Mouse (Mus musculus): ENCODE results near the gene Nfasc.

Nfasc gene

DNA sequence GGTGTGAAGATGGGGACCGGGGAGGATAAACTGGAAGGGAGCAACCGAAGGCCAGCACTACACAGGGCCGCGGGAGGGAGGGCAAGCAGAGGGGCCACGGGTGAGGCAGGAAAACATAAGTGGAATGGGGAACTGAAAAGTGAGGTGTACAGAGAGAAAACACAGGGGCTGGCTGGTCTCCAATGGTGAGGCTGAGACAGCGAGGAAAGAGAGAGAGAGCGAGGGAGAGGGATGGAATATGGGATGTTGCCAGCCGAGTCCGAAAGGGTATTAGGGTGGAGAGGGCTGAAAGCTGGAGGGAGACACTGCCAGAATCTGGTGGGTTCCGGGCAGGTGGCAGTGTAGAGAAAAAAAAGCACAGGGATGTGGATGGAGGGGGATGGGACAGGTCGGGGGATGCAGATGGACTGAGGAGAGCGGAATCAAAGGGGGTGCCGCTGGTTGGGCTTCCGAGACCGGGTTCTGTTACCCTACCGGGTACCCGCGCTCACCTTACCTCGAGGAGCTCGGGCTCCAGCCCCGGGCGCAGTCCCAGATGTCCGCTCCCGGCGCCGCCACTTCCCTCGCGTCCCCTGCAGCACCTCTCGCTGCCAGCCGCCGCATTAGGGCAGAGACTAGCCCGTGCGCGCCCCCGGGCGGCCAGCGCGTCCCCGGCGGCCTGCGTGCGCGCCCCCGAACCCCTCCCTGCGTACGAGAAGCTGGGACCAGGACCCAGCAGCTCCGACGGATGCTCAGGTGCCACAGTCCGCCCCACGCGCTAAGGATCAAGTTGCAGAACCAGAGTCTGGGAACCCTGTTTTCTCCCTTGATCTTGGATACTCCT is at the start of gene Nfasc:
TSS of gene Nfasc (minus strand) at position 623 of the 823 bp plus-strand sequence.
- peak; percentile 76 for DNase-seq (ENCODE audit: low read depth, low spot score)

DNA sequence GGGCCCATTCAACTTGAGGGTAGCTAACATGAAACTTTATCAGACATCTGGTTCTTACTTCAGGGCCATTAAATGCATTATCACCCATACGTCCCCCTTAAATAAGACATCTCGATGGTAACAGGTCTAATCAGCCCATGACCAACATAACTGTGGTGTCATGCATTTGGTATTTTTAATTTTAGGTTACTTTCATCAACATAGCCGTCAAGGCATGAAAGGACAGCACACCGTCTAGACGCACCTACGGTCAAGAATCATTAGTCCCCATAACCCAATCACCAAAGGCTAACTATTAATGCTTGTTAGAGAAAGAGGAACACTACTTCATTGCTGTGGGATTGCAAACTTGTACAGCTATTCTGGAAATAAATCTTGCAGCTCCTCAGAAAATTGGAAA is 49.5 kb upstream of the Nfasc start:
- no peak for DNase-seq (ENCODE audit: low read depth, low spot score)

DNA sequence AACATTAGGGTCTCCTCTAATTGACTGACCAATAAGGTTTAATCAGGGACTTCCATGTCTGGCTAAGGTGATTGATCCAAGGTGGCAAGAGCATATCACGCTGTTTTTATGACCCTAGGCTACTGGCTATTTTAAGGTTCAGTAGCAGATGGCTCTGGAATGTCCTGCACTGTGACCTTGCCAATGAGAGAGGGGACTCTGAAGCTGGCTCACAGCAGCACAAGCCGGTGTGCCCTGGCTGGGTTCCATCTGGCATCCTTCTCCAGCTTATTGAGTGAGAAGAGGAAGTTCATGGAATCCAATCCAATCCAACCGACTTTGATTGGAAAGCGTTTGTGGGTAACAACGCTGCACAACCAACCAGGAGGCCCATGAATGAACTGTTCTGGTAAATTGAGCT is 45.3 kb upstream of the Nfasc start:
- DNase-seq (ENCODE audit: low read depth, low spot score): no peak

DNA sequence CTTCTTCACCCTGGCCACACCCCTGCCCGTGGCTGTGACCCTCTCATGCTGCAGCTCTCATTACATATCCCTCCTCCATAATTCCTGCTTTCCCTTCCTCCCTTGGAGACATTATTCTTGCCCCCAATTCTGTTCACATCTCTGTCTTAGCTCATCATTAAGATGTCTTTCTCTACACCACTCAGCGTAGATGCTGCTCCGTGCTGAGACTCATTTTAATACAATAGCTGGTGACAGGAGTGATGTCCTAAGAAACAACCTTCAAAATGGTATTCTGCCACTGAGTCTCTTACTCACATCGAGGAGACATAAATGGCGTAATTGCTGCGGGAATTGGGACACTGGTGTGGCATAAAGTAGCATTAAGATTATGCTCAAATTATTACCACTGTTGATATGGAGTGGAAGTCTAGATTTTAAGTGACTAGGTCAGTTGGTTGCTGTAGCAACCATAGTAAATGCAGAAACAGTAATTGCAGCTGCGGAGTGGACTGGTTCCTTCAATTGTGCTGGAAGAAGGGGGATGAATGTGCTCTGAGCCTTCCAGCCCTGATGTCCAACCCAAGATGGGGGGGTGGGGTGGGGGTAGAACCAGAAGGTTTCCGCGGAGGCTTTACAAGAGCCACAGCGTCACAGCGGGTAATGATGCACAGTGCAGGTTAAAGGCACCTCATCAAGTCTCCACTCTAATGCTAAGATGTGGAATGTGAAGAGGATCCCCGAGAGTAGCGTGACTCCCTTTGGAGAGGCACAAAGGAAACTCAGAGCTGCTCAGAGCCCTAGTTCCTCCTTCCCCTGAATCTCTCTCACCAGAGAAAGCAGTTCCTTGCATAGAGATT is 40.2 kb upstream of the Nfasc start:
- peak; percentile 18 for DNase-seq (ENCODE audit: low read depth, low spot score)

DNA sequence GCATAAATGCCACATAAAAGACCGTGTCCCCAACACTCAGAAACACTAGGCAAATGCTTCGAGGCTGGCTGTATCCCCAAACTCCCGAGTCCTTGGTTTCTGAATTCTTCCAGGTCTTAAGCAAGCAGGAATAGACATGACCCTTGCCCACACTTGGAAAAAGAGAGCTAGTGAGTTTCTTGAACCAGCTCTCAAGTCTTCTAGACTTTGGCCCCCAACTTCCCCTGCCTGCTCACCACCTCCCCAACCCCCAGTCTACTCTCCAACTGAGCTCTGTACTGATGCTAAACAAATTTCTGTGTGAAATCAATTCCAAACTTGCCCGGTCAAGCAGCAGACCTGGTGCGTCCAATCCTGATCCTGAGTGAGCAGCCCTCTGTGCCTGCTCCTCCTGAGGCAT is 39.4 kb upstream of the Nfasc start:
- no peak for DNase-seq (ENCODE audit: low read depth, low spot score)

DNA sequence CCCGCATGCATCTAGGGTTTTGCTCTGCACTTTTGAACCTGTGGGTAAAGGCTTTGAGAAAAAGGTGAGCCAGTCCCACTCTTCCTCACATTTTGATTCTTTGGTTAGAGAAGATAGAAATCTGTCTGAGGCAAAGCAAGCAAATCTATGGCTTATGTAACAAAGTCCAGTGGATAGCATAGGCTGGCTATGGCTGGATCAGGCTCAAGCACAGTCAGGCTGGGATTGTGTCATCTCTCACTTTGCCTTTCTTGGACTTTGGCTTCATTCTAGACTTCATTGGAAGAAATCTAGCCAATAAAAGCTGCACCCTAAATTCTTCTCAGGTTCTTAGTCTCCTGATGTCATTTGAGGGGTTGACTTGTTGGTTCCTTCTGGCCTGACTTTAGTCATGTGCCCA is 38.7 kb upstream of the Nfasc start:
- DNase-seq (ENCODE audit: low read depth, low spot score): no peak

DNA sequence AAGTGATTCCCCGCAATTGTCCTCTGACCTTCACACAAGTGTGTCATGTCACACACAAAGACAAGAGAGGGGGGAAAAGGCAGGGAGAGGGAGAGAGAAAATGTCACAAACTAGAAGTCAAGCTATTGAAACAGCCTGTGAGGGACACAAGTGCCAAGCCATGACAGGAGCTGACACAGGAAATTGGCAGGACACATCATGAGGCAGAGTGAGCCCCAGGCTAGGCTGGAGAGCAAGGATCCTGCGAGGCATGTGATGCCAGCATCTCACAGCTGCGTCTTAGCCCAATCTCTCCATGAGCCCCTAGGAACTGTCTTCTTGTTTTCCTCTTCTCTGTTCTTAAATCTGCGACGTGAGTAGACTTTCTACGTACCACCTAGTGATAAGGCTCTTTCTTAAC is 33.4 kb upstream of the Nfasc start:
- no peak for DNase-seq (ENCODE audit: low read depth, low spot score)

DNA sequence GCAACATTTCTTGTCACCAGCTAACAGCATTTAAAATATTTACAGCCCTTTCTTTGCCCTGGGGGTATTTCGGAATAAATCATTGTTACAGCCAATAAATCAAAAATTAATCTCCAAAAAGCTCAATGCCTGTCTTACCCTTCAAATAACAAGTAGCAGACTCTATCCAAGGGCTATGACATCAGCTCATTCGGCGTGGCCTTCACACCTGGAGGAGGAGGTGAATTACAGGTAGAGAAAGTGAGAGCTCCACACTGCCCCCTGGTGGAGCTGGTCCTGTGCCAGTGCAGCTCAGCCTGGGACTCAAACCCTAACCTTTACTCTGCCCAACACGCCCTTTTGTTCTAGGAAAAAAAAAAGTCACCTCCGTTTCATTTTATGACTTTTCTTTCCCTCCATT is 29.8 kb upstream of the Nfasc start:
- peak; percentile 84 for DNase-seq (ENCODE audit: low read depth, low spot score)

DNA sequence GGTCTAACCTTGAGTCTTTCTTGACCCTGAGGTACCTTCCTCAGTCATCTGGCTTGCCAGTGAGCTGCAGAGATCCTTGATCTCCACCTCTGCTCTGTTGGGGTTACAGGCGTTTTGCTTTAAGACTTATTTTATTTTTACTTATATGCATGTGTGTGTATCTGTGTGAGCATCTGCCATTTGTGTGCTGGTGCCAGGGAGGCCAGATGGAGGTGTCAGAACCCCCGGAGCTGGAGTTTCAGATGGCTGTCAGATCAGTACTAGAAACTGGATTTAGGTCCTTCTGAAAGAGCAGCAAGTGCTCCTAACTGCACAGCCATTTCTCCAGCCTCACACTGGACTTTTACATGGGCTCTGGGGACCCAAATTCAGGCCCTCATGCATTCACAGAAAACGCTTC is 28.0 kb upstream of the Nfasc start:
- no peak for DNase-seq (ENCODE audit: low read depth, low spot score)

DNA sequence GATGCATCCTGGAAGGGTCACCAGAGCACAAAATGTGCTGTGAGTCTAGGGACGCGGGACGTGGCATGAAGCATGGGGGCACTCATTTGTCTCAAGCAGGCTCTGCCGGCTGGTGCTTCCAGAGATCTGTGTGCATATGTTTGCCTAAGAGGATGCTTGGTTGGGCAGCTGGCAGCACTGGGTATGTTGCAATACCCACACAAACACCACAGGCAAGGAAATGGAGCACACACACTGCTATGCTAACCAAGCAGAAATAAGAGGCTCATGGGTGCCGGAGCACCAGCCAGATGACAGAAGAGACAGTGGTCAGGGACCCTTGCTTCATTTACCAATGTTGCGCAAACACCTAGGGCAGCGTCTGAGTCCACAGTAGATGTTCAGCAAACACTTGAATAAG is 25.8 kb upstream of the Nfasc start:
- no peak for DNase-seq (ENCODE audit: low read depth, low spot score)

DNA sequence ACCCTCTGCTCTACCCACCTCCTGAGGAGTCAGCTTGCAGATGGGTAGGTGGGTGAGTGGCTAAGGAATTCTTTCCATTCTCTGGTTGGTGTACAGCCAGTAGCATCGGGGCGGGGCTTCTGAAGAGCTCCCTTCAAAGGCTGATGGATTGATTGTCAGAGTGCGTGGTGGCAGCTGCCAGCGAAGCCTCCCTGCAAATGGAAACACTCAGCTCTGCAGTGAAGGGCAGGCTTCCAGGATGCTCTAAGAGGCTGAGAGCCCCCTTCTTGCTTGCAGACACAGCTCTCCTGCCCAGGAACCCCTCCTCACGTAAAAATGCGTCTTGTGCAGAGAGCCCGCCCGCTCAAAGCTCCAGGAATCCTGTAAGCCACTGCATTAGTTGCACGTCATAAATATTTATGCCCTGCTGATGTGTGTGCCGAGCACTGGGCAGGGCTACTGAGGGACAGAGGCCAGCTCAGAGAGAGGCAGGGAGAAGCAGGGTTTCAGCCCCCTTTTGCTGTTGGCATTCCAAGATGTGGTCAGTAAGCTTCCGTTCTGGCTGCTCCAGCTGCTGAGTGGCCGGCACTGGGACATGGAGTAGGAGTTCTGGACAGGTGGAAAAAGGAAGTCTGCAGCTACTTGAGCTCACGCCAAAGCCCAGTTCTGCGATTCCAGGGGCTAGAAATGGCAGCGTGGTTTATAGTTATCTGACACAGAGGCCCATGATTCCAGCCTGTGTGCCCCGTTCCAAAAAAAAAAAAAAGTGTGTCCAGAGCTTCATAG is 24.5 kb upstream of the Nfasc start:
- DNase-seq (ENCODE audit: low read depth, low spot score): peak; percentile 37

DNA sequence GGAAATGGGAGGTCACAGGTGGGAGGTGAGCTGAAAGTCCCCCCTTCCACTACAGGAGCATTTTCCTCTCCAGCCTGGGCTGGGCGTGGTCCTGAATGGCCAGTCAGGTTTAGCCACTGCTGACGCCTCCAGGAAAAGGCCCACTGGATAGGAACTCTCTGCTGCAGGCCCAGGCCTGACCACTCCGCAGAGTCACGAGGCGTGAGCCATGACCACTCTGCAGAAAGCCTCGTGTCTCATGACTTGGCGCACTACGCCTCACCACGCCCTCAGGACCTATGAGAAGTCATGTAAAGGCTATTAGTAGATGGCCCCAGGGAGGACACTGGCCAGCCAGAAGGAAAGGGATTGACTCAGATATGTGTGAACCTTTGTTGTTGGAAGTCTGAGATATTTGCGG is 23.6 kb upstream of the Nfasc start:
- no peak for DNase-seq (ENCODE audit: low read depth, low spot score)

DNA sequence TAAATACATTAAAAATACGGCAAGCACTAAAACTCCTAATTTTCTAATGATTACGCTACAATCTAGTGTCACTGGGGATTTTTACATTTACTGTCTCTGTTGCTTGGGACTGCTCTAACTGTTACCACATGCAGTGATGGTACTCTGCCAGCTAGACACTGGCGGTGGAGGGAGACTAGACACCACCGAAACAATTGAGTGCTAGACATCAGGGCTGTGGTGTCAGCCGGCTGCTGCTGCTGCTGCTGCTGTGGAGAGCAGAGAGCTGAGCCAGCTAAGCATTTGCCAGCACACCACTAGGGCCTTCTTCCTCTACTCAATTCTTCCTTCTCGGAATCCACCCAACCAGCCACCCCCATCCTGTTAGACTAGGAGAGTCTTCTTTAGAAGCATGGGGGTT is 17.8 kb upstream of the Nfasc start:
- DNase-seq (ENCODE audit: low read depth, low spot score): no peak

DNA sequence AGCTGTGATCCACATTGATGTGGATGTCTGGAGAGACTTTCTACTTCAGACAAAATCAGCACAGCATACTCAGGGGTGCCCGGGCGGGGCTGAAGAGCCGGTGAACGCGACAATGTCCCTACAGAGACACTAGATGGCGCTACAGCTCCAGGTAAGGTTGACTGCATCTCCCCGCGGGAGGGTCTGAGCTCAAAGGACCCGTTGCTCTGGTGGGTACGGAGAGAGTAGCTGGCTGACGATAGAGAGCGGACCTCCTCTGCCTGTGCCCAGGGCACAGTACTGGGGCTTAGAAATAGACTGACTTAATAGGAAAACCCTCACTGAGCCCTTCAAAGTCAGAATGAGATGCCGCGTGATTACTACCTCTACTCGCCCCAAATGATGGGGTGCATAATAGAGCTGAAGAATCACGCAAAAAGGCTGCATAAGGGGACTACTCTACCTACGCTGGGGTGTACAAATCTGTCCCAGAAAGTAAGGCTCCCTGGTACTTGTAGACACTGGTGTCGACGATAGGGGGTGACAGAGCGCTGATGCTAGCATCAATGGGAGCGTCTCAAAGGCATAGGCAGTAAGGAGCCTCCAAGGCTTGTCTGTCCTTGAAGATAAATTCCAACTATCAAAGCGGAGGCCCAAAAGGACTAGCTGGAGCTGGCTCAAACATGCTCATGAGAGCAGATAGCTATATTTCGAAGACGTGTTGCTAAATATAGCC is 17.2 kb upstream of the Nfasc start:
- peak; percentile 89 for DNase-seq (ENCODE audit: low read depth, low spot score)

DNA sequence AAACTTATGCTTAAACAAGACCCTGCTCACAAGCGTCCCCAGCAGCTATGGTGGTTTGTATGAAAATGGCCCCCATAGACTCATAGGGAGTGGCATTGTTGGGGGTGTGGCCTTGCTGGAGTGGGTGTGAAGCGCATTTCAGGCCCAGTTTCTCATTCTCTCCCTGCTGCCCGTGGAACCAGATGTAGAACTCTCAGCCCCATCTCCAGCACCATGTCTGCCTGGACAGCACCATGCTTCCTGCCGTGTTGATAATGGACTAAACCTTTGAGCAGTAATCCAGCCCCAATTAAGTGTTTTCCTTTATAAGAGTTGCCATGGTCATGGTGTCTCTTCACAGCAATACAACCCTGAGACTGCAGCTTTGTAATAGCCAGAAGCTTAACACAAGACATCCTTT is 13.6 kb upstream of the Nfasc start:
- DNase-seq (ENCODE audit: low read depth, low spot score): peak; percentile 41

DNA sequence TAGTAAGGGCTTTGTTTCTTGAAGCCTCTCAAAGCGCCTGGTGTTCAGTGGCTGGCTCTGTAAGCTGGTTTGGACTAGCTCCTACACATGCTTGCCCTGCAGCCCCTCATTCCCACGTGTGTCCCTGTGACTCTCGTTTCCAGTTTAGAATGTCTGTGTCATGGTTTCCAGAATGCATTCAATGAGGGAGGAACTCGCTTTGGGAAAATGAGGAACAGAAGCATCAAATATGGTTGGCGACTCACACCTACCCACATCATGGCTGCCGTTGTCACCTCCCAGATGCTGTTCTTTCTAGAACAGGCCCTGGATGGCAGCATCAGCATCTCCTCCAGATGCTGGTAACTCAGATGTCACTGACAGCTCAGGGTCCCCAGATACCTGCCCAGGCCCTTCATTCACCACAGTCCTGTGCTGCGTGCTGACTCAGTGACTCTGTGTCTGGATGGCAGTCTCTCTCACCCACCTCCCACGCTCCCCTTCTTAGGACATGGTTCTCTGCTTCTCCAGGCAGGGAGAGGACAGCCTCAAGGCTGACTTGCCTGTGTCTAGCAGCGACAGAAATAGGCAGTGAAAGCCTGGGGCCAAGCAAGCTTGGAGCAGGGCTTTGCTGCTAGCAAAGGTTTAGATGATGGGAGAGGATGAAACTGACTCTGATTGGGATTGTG is 7.8 kb upstream of the Nfasc start:
- DNase-seq (ENCODE audit: low read depth, low spot score): no peak

DNA sequence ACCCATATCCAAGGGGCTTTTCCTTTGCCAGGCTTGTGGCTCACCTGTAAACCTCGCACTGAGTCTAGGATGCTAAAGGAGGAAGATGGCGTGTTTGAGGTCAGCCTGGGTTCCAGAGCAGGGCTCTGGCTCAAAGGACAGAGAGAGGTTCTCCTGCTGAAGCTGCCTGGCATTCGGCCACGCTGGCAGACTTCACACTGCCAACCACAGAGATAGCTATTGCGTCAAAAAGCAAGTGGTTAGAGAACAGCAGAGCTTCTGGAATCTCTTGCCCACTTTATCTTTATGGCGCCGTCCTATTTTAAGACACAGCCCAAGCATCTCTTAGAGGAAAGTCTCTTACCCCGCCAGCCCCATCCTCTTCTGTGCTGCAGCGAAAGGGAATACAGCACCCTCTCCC is 4.7 kb upstream of the Nfasc start:
- DNase-seq (ENCODE audit: low read depth, low spot score): no peak

DNA sequence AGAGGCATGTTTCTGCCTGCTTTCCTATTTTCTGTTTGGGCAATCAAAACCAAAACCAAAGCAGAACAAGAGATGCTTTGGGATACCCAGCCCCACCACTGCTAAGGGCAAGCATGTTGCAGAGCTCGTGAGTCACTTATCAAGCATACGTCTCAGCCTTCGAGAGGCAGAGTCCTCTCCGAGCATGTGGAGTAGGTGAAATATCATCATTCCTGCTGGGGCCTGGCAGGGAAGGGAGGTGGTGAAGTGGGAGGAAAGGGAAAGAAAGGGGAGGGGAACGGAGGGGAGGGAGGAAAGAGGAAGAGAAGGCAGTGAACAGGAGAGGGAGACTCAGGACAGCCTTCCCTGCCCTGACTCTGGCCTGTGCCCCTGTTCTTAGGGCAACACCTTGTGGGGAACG is 4.0 kb upstream of the Nfasc start:
- DNase-seq (ENCODE audit: low read depth, low spot score): no peak

DNA sequence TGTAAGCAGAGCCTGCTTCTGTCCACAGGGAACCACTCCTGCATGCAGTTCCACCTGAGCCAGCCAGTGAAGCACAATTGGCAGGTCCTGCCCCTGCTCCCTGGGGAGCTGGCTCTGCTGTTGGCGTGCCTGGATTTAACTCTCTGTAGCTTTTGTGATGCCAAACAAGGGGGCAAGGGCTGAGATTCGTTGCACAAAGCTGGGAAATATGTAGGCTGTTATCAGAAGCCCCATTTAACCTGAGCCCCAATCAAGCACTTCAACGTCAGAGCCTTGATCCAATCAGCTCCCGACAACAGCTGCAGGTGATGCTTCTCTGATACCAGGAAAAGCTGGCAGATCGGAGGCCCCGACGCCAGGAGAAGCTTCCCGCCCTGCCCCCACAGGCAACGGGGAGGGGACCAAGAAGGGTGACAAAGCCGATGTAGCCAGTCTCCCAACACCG is 2.5 kb downstream of the Nfasc start:
- DNase-seq (ENCODE audit: low read depth, low spot score): peak; percentile 64

DNA sequence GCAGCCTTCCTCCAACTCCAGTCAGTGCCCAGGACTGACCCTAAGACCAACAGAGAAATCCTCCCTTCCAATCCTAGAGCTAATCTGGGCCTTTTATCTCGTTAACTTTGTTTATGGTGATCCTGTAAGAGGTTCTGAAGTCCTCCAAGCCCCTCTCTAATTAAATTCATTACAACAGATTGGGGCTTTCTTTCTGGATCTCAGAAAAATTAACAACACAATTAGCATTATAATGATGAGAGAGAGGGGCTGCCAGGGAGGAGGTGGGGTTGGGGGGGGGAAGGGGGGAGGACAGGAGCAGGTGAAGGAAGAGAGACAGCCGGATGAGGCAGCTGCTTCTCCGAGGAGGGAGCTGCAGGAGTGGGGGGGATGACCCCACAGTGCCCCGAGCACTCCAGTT is 5.4 kb downstream of the Nfasc start:
- no peak for DNase-seq (ENCODE audit: low read depth, low spot score)

DNA sequence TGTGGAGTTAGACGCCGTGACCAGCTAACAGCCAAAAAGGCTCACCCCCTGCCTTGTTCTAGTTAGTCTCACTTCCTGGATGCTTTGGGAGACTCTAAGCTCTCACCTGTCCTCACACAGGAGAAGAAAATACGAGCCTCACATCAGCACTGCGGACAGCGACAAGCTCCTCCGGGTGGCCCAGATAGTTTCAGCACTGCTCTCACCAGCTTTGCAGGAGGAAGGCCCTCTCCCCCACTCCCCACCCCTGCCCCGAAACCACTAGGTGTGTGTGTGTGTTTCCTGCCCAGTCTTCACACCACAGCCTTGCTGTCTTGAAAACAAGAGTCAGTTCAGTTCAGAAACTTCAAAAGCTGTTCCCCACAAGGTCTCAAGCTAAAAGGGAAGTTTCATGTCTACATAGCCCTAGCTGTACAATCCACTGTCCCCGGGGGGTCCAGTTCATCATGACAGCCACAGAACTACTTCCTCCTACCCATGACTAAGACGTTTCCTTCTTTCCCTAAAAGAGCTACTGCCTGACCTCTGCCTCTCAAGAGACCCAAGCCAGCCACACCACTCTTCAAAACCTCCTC is 7.6 kb downstream of the Nfasc start:
- peak; percentile 61 for DNase-seq (ENCODE audit: low read depth, low spot score)

All from ES-CJ7 (cell line).